Mouse (Mus musculus) embryo, embryonic 10.5 days (tissue): ENCODE data around the gene Scrn1.

Experiments
- DNase-seq: peaks from one replicate; pipeline ENCODE4 v3.0.0-alpha.2; 2015; ENCODE audit warnings: low spot score

Scrn1 gene

GRCm38 (mm10) chr6:54566546-54566919, 244 bp upstream of the Scrn1 start:
- no peak for DNase-seq

- peak; percentile 58 for DNase-seq
Measured at GRCm38 (mm10) chr6:54565012-54565411, 1.3 kb downstream of the Scrn1 start.

- no peak for DNase-seq
Measured at GRCm38 (mm10) chr6:54564506-54564991, 1.7 kb downstream of the Scrn1 start.

DNA sequence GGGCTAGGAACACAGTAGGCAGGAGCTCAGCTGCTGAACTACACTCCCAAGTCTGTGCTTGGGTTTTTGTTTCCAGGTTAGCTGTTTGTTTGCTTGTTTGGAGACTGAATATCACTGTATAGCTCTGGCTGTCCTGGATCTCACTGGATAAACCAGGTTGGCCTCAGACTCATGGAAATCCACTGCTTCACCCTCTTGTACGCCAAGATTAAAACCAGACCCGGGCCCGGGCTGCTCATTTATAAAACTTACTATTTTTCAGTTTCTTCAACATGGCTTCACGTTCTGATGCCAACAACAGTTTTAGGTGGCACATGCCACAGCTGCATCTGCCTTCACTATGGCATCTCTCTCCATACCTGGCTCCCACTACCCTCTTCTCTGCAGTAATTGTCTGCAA, 2.7 kb downstream of the Scrn1 start:
- no peak for DNase-seq

DNA sequence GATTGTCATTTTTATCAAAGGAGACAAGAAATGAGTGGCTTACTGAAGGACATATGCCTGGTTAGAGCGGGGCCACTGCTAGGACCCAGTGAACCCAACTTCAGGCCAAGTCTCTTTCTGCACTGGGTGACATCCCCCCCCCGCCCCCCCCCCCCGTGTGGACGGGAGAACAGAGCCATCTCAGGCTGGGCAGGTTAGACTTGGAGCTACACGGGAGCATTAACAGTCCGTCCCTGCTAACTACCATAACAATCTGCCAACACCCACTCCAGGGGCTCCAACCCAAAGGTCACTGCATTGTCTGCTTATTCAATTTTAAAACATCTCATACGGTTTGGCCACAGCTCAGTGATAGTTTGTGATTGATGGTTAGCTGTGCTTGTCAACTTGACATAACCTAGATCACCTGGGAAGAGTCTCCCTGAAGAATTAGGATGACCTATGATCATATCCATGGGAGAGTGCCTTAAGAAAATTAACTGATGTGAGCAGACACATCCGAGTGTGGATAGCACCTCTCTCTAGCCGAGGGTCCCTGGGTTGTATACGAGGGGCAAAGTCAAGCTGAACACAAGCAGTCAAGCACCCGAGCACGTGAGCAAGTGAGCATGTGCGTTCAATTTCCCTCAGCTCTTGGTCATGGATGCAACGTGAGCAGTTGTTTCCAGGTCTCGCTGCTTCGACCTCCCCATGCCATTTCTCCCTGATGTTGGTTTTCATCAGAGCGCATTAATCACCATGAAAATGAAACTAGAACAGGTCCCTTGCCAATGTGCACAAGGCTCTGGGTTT, 4.1 kb downstream of the Scrn1 start:
- DNase-seq: no peak

DNA sequence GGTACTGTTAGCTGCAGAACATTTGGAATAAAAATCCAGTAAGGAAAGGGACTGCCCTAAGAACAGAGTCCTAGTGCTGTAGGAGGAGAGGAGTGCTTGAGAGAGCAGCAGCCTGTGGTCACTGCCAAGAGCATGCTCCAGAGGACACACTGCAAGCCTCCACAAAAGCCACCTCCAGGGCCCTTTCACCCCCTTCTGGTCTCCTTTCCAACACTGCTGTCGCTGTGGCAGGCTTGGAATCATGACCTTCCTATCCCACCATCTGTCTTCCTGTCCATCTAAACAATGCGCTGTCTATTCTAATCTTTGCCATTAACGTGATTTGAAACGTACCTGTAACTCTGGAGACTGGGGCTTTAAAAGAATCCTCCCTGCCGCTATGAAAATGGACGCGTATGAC, 7.8 kb downstream of the Scrn1 start:
- DNase-seq: no peak

DNA sequence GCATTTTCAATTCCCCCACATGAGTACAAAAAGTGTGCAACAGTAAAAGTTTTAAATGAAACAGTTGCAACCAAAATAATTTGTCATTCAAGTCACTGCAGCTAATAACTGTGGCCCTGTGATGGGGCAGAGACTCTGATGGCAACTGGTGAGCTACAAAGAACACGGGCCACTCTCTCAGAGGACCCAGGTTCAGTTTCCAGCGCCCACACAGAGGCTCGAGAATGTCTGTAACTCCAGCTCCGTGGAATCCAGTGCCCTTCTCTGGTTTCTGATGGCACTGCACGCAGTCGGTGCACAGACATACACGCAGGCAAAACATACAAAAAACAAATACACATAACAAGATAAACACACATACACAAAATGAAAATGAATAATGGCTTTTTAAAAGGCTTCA, 8.6 kb downstream of the Scrn1 start:
- DNase-seq: no peak

DNA sequence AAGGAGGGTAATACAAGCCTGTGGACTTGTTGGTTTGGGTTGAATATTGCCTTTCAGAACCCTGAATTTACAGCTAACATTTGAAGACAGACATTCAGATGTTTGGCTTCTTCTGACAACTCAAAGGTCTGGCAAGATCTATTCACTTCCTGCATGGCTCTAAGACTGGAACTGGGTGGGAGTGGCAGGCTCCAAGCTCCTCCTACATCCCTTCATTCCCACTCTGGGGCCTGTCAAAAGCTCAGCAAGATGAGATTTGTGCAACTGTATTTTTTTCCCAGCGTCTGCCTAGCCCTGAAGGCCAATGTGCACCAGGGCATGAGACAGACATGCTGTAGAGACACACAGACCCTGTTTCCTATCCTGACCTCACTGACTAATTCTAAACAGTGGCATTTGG, 10.5 kb downstream of the Scrn1 start:
- no peak for DNase-seq

GRCm38 (mm10) chr6:54554341-54555110, 11.8 kb downstream of the Scrn1 start:
- peak; percentile 91 for DNase-seq

GRCm38 (mm10) chr6:54553632-54554031, 12.7 kb downstream of the Scrn1 start:
- DNase-seq: no peak

DNA sequence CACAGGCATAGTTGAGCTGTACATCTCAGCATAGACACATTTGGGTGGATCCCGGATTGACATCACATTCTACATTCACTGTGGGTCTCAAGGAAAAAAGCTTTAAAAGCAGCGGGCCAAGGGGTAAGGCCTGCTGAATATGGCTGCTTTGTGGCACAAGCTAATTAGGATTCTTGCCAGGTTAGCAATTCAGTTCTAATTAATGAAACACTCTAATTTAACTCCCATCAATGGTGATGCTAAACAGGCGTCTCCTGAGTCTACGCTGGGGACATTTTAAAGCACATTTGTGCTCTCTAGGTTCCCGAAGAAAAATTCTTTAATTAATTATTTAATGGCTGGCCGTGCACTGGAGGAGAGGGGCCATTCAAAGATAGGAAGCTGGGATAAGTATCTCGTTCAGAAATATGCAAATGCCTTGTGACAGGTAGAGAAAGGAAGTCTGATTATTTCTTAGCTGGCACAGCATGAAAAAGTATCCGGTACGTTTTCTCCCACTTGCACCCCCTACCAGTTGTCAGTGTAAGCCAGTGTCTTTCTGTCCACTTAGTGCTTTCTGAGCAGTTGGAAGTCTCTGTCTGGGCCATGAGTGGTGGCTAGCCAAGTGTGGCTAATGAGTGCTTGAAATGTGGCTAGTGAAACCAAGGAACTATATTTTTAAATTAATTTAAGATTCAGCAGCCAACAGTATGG, 13.4 kb downstream of the Scrn1 start:
- DNase-seq: no peak

DNA sequence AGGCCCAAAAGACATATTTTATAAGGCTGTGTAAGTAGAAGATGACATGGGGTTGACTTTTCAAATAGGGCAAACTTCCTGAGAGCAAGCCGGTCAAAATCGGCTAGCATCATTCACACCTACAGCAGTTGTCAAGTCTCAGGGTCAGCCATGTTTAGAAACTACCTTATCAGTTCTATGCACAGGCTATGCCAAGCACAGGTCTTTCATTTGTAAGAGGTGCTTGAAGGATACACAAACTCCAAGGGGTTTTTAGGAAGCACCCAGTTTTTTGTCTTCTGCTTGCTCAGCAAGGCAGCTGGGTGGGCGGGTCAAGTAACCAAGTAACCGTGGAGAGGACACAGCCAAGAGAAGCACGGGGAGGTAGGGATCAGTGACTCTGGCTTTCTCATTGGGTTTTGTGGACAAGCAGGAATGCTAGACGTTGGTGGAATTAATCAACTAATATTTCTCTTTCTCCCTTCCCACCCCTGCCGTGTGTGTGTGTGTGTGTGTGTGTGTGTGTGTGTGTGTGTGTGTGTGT, 15.4 kb downstream of the Scrn1 start:
- DNase-seq: no peak

- DNase-seq: no peak
Measured at GRCm38 (mm10) chr6:54549311-54549710, 17.0 kb downstream of the Scrn1 start.

- no peak for DNase-seq
Measured at GRCm38 (mm10) chr6:54548314-54549019, 17.8 kb downstream of the Scrn1 start.

DNA sequence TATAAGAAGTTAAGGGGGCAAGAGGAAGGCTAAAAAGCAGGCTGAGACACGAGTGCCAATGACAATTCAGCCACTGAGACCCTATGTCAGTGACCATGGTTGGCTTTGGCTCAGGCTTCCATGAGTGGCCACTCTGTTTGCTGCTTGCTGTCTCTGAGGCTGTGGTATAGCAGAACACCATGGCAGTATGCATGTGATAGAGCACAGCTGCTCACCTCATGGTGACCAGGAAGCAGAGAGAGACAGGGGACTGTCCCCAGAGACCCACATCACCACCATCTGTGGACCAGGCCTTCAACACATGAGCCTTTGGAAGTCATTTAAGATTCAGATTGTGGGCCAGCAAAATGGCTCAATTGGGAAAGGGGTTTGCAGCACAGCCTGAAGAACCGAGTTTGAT, 22.6 kb downstream of the Scrn1 start:
- no peak for DNase-seq

GRCm38 (mm10) chr6:54542836-54543235, 23.5 kb downstream of the Scrn1 start:
- DNase-seq: no peak

- DNase-seq: no peak
Measured at GRCm38 (mm10) chr6:54540252-54540887, 25.9 kb downstream of the Scrn1 start.

GRCm38 (mm10) chr6:54539396-54539795, 26.9 kb downstream of the Scrn1 start:
- DNase-seq: no peak

DNA sequence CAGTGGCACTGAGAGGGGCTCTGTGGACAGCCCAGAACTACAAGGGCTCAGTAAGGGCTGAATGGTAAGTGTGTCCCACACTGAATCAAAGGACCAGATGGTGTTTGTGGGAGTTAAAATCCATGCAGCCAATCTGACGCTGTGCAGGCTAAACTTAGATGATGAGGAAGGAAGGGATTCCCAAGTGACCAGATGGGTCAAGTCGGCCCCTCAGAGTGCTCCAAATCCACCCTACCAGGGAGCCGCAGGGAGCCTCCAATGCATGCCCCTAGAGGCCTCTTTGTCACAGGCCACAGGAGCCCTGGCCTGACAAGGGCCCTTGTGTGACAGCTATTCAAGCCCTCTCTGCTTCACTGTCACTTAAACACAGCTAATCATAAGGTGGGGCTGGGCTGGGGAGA, 27.5 kb downstream of the Scrn1 start:
- peak; percentile 52 for DNase-seq

DNA sequence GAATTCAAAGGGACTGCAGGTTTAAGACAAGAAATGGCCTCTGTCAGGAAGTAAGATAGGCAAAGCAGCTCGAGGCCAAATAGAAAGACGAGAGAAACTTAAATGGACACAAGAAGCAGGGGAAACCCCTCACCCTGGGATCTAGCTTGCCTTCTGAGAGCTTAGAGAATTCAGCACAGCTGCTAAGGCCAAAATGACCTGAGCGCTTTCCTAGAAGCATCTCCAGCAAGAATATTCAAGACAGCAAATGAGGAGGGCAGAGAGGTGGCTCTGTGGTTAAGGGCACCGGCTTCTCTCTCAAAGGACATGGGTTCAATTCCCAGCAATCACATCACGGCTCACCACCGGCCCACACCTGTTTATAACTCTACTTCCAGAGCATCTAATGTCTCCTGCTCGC, 29.2 kb downstream of the Scrn1 start:
- DNase-seq: no peak

- DNase-seq: no peak
Measured at GRCm38 (mm10) chr6:54535485-54535884, 30.8 kb downstream of the Scrn1 start.
